Mouse (Mus musculus) erythroblast, embryonic 14.5 days (primary cell): Measurements from ENCODE around the gene Acsl4.

Experiments
- GATA1 ChIP-seq: IDR thresholded peaks from 2 replicates; pipeline ENCODE4 v1.6.1; 2012; ENCODE audit warnings: low read length, inconsistent platforms, mixed read lengths
- TAL1 ChIP-seq: IDR thresholded peaks from 3 replicates; pipeline ENCODE4 v1.6.1; 2012; ENCODE audit warnings: low read length, inconsistent platforms, mixed read lengths

DNA sequence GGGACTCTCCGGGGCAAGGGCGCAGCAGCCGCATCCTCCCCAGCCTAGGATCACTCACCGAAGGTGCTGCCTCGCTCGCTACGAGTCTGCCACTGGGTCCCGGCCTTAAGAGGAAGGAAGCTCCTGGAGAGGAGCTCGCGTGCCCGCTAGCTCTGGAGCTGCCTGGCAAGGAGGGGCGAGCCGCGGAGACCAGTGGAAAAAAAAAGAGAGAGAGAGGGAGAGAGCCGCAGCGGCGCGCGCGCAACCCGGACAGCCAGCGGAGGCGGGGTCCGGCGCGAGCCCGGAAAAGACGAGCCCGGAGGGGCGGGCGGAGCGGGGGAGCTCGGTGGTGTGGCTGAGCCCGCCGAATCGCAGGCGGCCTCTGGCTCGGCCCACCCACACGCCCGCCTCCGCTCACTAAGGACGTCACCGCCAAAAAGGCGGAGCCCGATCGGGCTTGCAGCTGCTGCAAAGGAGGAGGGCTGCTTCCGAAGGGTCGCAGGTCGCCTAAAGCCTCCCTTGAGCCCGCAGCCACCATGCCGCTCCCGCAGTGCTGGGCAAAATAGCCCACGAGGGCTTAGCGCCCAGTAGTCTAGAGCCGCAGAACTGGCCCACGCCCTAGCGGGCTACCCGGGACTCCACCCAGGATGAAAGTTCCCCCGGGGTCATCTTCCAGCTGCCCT, at the start of gene Acsl4:
- TF ChIP-seq TAL1 (no peak), GATA1 (no peak)
